Mouse (Mus musculus): ENCODE measurements around the gene Meiob.
A peak's percentile ranks its signal among the peaks of the same experiment; 100 is the strongest.

The Meiob gene

DNA sequence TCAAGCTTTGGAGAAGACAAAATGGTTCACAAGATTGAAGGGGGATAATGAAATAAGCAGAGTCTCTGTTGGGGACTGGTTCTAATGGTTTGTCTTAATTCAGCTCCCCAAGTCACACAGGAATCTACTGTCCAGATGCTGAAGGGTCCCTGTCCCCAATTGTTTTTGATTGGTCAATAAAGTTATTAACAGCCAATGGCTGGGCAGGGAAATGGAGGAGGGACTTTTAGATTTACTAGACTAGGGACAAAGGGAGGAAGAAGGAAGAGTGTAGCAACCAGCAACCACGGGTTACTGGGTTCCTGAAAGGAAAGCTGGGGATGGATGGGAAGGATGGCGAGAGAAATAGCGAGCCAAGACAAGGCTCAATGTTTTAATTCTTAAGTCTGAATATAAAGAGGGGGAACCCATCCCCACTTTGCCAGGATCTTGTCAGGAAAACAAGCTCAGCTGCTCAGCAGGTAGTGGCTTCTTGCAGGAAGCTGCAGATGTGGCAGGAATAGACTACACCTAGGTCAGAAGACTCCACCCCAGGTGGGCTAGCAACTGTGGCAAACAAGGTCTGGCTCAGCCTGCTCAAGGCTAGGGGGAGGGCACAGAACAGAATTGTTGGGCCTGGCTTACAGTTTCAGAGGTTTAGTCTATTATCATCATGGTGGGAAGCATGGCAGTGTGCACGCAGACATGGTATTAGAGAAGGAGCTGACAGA is 69.8 kb downstream of the Meiob start:
- DNase-seq (ENCODE audit: low read depth, low spot score): no peak

DNA sequence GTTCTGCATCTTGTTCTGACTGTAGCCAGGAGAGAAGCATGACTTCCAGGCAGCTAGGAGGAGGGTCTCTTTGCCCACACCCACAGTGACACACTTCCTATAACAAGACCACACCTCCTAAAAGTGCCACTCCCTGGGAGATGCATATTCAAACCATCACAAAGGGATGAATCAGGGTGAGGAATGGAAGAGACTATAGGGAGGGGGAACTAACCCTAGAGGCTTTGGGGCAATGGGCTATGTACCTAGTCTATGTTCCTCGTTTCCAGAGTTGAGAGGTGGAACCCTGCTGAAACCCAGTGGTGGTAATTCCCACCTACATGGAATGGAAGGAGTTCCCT is 70.3 kb downstream of the Meiob start:
- DNase-seq (ENCODE audit: low read depth, low spot score): no peak

GRCm38 (mm10) chr17:24874989-24875388 is 70.9 kb downstream of the Meiob start:
- DNase-seq (ENCODE audit: low read depth, low spot score): no peak

GRCm38 (mm10) chr17:24877336-24878116 is 73.4 kb downstream of the Meiob start:
- no peak for DNase-seq (ENCODE audit: low read depth, low spot score)

DNA sequence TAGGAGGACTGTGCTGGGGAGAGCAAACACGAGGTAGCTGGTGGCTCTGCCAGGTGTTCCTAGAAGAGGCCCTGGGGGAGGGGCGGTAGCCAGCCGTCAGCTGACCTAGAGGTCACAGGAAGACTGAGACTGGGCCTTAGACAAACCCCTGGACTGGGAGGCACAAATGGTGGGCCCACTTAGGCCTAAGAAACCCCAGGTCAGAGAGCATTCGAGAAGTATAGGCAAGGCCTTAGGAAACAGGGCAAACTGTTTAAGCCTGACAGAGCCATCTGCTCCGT is 74.0 kb downstream of the Meiob start:
- no peak for DNase-seq (ENCODE audit: low read depth, low spot score)

- no peak for DNase-seq (ENCODE audit: low read depth, low spot score)
Observed at GRCm38 (mm10) chr17:24878531-24878930, 74.4 kb downstream of the Meiob start.

GRCm38 (mm10) chr17:24881738-24882440 is 77.8 kb downstream of the Meiob start:
- DNase-seq (ENCODE audit: low read depth, low spot score): no peak

DNA sequence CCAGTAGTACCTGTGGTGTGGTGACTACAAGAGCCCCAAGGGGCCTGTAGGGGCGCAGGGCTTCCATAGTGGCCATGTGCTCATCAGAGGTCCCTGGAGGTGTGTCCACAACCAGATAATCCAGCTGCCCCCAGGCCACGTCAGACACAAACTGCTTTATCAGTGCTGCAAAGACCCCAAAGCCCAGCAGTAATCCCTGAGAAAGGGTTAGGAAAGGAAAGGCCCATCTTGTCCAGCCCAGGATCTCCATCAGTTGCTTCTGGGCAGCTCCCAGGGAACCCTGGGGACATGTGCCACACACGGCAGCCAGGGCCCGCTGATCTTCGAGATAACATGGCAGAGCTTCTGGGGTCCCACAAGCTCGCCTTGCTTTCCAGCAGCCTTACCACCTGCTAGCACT is 80.3 kb downstream of the Meiob start:
- no peak for DNase-seq (ENCODE audit: low read depth, low spot score)

GRCm38 (mm10) chr17:24885356-24886133 is 81.5 kb downstream of the Meiob start:
- DNase-seq (ENCODE audit: low read depth, low spot score): no peak

DNA sequence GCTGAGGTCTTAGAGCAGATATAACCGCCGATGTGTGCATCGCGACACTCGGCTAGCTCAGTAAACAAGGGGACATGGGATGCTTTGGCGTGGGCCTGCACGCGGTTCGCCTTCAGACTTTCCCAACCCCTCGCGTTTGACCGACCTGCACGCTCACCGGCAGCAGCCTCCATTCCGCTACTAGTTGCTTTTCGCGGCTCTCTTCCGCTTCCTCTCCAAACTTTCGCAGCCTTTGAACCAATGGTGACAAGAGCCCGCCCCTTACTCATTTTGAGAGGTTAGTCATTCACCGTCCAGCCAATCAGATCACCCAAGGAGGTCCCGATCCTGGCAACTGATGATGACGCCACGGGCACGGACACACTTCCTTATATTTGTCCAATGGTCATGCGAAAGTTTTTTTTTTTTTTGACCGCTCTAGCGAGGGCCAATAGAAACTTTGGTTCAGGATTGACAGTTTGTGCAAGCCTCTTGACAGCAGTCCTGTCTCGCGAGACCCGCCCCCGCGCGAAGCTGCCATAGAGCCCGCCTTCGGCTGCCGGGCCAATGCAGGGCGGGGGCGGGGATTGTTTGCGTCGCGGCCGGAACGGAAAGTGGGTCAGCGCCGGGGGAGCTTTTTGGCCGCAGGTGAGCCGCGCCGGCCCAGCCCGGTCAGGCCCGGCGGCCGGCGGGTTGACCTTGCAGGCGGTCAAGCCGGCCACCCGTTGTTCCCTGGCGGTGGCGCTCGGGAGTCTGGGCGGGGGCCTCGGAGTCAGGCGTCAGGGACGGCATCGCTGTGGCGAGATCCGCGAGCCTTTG is 82.2 kb downstream of the Meiob start, which contains the start of the genes Nubp2 and Spsb3:
Nubp2 (minus strand) TSS at position 216 of the 798 bp plus-strand sequence.
Spsb3 (plus strand) TSS at position 510 of the 798 bp plus-strand sequence.
- peak; percentile 98 for DNase-seq (ENCODE audit: low read depth, low spot score)

DNA sequence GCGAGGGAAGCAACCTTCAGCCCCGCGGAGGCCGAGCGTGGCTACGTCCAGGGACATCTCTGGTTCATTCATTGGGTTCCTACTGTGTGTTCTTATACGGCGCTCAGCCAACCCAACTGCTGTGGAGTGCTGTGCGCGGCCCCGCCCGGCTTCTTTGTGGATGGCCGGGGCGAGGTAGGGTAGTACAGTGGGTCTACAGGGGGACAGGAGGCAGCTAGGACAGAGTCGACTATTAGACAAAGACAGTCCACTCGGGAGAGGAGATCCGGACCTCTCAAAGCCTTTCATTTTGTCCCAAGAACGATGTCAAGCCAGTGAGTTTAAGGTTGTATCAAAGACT is 82.8 kb downstream of the Meiob start:
- no peak for DNase-seq (ENCODE audit: low read depth, low spot score)

DNA sequence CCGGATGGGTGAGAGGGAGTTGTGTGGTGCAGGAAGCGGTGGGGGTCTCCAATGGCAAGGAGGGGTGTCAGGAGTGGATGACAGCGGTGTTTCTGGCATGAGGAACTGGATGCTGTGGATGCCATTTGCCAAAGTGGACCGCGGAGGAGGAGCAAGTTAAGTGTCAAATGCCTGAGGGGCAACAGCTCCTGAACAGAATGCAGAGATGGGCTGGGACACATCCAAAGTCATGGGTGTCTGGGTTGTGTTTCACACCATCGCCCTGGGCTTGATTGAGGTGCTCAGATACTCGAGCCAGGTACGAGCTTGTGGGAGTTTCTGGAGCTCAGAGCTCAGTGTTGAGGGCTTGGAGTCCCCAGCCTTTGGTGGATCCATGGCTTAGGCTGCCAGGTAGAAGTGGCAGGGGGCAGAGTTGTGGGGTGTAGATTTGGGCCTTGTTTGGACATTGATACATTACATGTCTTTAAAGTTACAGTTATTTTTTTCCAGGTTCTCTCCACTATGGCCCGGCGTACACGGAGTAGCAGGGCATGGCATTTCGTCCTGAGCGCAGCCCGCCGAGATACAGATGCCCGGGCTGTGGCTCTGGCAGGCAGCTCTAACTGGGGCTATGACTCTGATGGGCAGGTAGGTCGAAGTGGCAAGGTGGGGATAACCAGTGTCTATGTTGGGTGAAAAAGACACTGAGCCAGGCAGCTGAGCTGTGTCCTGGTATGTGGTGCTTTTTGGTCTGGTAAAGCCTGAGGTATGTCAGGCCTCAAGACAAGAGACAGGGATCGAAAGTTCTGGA is 83.4 kb downstream of the Meiob start:
- no peak for DNase-seq (ENCODE audit: low read depth, low spot score)

GRCm38 (mm10) chr17:24888862-24889261 is 84.8 kb downstream of the Meiob start:
- DNase-seq (ENCODE audit: low read depth, low spot score): no peak

Data from embryo, embryonic 11.5 days (tissue).